Mouse (Mus musculus): ENCODE data around the gene Neurod1.

DNA sequence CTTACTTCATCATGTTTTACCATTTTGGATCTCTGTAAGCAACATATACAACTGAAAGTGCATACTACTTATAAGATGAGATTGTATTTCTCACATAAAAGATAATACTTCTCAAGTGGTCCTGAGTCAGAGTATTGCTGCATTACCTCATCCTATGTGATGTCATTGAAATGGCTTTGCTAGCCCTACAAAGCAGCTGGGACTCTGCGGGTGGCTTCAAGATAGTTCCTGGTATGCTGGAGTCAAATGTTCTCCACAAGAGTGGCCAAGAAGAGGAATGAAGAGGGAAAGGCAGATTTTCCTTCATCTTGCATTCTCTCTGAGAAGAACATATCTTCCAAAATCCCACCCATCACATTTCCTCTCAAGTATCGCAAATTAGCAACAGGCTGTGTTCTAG lies 13.2 kb downstream of the Neurod1 start:
- TF ChIP-seq POLR2A (IDR thresholded peaks at IDR 0.05; ENCODE audit: borderline replicate concordance, extremely low read depth, insufficient read depth, insufficient read length, poor library complexity, severe bottlenecking) (no peak), CTCF (IDR thresholded peaks at IDR 0.05; ENCODE audit: borderline replicate concordance, extremely low read depth, insufficient read depth, insufficient read length) (no peak)

All from brain, embryonic 14.5 days (tissue).